Mouse (Mus musculus) kidney, adult 2 months (tissue): ENCODE results near the gene Btk.

Source experiments
- CTCF ChIP-seq: fragments of 200-500 bp; conservative IDR thresholded peaks from 2 replicates; pipeline ENCODE4 v1.5.1; 2011; ENCODE audit warnings: low read depth, mild to moderate bottlenecking, control low read depth, low read length, moderate library complexity, mixed read lengths; ENCODE audit not compliant: insufficient read depth, insufficient read length
- POLR2A ChIP-seq: fragments of 200-500 bp; IDR thresholded peaks from one replicate; pipeline ENCODE4 v1.6.1; 2011; ENCODE audit warnings: low read depth, low read length, control low read depth

GRCm38 (mm10) chrX:134582270-134582669, 1.1 kb downstream of the Btk start:
- TF ChIP-seq CTCF (no peak), POLR2A (no peak)
